Mouse (Mus musculus) cerebellum, postnatal 36 days (tissue): ENCODE measurements around the gene Rnd3.
A peak's percentile ranks its signal among the peaks of the same experiment; 100 is the strongest.

ENCODE experiments used
- DNase-seq, 2 experiments: peaks; one replicate each; pipeline ENCODE4 v3.0.0; 2021 to 2022; ENCODE audit warnings: mixed read lengths in 2 of 2

The Rnd3 gene

DNA sequence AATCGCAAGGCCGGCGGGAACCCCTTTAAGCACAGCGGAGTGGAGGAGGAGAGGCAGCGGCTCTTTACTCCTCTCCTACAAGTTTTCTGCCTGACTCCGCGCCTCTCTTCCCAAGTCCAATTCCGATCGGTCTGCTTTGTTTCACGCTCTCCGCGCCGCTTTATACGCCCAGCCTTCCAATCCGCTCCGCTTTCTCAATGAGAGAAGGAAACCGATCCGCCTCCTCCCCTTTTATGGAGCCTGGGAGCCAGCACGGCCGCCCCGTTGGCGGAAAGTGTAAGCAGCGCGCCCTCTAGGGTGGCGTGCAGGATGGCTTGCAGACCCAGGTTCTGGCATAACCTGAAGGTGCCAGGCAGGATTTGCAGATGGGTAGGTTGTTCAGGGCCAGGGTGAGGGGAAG lies at the start of gene Rnd3:
Gene Rnd3, minus strand, starts transcription at position 137 of the 400 bp plus-strand sequence.
- DNase-seq = peak; percentile 91 to 92

DNA sequence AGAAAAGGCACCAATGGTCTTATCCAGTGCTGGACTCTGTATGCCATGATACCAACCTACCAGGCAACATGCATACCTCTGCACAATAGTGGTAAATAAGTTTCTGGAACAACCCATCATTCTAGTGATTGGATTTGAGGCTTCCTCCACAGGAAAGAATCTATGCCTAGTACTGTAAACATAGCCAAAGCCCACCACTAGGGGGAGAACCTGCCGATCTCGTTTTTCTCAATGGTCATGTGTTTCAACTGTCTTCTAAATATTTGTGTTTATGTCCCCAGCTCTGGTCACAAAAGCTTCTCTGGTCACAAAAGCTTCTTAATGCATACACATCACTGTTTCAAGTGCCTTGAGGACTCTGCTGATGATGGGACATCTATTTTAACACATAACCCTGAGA lies 43.4 kb upstream of the Rnd3 start:
- DNase-seq = no peak

DNA sequence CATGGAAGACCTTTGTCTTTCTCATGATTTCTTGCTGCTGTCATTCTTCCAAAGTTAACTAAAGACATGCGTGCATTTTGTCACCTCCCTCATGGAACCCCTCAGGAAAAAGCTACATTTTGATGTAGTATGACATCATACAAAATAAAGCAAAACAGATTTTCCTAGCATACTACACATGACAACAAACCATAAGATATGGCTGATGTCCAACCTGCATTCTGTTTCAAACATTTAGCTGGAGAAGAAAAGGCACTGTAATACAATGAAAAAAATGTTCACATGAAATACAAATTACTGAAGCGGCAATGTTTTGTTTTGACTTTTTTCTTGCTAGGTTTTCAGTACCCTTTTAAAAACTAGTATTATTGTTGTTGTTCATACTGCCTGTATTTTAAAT lies 36.9 kb upstream of the Rnd3 start:
- DNase-seq = no peak

- DNase-seq = no peak
Observed at GRCm38 (mm10) chr2:51182990-51183389, 34.1 kb upstream of the Rnd3 start.

- no peak for DNase-seq
Observed at GRCm38 (mm10) chr2:51181376-51181775, 32.5 kb upstream of the Rnd3 start.

- DNase-seq = no peak
Observed at GRCm38 (mm10) chr2:51179096-51179495, 30.2 kb upstream of the Rnd3 start.

DNA sequence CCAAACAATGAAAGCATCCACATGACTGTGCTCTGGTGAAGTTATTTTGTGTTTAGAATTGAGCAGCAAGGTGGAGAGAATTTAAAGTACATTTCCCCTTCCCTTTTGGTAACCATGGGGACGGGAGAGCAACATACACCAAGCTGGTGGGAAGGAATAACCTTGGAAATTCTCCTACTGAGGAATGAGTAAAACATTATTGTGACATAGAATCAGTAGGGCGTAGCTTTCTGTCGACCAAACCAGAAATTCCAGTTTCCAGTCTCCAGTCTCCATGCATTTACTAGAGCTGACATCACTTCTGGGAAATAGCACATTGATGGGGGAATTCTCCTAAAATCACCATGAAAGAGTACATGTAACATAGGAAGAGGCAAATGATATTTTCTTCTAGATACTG lies 28.7 kb upstream of the Rnd3 start:
- no peak for DNase-seq

GRCm38 (mm10) chr2:51175276-51175675 lies 26.4 kb upstream of the Rnd3 start:
- DNase-seq = no peak

DNA sequence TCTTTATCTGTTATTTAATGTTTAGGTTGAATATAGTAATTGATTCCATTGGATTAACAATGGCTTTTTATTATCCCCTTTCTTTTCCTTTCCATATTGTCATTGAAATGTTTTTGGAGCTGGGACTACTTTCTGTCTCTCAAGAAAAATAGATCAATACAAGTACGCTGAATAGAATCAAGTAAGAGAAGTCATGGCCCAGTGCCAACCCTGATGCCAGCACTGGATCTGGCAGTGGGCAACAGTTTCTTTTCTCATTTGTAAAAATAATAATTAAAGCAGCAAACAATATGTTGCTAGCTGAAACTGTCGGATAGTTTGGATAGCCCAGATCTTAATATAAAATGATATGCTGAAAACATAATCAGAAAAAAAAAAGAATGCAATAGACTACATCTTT lies 12.2 kb upstream of the Rnd3 start:
- no peak for DNase-seq

DNA sequence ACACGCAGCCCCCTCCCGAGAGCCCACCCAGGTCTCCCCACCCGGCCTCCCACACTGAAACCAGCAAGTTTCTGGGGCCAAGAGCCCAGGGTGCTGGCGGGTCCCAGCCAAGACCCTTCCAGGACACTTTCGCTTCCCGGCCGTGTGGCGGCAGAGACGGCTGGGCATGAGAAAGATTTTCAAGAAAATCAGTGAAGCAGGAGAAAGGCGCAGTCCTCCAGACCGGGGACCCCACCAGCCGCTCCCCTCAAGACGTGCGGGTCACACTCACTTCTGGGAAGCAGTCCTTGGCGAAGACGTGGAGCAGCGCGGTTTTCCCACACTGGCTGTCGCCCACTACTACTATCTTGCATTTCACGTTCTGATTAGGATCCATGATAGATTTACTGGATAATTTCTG lies 457 bp downstream of the Rnd3 start:
- peak; percentile 25 to 35 for DNase-seq

DNA sequence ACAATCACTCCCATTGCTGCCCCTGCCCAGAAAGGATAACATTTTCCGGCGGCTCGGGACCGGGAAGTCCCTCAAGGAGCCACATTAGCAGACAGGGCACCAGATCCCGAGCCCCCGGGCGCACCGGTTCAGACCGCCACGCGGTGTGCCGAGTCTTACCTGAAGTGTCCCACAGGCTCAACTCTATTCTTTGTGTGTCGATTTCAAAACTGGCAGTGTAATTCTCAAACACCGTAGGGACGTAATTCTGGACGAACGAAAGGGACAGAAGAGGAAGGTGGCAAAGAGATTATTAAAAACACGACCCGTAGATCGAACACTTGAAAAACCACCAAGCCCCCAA lies 875 bp downstream of the Rnd3 start:
- no peak for DNase-seq

GRCm38 (mm10) chr2:51147318-51148064 lies 1.4 kb downstream of the Rnd3 start:
- peak; percentile 67 to 68 for DNase-seq

GRCm38 (mm10) chr2:51146871-51147317 lies 2.0 kb downstream of the Rnd3 start:
- peak; percentile 71 to 74 for DNase-seq

DNA sequence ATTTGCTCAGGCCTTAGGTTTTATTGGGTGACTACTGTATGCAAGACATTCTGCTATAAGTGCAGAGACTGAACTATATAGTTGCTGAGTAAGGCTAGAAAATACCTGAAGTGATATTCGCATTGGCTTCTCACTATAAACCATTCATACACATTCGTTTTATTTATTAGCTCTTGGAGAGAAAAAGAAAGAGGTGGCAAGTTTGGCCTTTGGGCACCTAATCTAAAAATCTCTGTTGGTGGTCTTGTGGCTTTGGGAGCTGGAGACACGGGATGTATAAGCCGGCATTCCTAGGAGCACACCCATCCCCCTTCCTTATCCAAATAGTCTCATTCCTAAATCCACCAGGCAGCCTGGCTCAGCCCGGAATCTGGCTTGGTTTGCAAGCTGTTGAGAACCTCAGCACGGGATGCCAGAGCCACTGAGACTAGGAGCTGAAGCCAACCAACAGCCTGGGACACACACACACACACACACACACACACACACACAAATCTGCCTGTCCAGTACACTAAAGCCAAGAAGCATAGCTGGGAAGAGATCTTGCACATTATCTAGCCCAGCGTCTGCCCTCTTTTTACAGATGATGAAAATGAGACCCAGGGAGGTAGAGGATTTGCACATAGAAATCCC lies 3.0 kb downstream of the Rnd3 start:
- DNase-seq = peak; percentile 80

DNA sequence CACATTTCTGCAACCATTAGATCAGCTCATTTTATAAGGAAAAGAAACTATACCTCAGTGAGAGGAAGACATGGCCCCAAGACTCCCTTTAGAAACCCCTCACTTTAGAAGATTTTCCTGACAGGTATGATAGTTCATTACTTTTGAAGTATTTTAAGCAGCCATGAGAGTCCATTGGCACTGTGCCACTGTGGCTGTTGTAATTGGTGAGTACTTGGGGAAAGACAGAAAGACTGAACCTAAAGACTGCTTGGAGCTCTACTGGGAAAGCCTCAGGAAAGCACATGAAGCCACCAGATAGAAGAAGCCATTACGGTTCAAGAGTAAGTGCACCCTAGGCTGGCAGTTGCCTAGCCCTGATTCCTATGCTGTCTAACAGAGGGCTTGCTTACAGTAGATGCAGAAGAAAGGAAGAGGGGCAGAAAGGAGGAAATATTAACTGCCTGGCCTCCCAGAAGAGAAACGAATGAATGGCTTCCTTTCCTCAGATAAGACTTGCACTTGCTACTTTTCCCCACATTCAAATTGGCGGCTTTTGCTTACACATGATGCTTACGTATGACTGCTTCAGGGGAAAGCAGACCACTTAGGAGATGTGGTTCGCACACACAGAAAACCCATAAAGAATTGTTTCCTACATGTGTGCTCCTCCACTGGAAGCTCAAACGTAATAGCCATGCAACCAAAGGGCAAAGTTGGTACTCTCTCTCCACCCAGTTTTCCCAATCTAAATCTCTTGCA lies 4.4 kb downstream of the Rnd3 start:
- DNase-seq = no peak

DNA sequence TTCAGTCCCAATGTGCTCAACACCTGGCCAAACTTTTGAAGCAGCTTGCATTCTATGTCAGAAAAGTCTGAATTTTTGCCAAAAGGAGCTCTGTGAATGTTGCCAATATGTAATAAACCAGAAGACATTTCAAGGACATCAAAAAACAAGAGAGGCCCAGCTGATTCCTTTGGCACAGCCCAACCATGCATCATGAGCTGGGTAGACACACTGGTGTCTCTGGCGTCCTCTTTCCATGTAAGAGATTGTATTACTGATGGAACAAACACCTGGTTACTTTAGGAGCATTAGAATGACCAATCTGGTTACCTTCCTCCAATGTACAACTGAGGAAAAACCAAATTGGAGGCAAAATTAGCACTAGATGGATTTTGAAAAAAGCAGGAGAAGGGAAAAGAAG lies 6.5 kb downstream of the Rnd3 start:
- no peak for DNase-seq

DNA sequence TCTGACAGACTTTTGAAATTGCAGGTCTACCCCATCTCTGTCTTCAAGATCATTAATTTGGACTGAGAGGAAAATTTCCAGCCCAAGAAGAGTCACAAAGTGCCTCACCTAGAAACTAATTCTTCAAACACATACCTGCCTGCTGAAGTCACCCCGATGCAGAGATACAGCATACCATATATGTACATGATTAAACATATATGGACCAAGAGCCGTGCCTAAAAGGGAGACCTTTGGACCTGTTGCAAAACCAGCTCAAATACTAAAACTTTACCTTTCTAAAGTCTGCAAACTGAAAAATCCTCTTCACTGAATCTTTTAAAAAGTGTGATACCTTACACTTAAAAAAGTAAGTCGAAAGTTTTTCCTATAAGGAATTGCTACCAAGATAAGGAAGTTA lies 7.6 kb downstream of the Rnd3 start:
- DNase-seq = no peak

GRCm38 (mm10) chr2:51140486-51140885 lies 8.4 kb downstream of the Rnd3 start:
- DNase-seq = no peak

DNA sequence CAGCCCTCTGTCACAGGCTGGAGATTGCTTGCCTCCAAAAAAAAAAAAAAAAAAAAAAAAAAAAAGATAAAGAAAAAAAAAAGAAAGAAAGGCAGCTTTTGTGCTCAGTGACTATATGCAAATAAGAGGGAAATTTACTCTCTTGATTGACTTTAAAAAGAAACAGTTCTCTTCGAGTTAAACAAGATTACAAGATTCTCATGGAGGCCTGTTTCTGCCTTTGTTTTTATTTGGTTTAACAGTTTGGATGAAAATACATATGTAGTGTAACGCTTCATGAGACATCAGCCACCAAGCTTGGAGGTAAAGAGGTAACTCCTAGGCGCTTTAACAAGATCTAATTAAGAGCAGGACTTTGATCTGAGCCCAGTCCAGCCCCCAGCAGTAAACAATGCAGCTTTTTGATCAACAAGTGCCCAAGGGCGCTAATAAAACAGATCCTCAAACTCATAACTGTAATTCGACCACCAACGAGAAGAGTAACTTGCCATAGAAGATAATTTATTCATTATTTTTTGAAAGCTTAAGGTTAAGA lies 8.9 kb downstream of the Rnd3 start:
- DNase-seq = no peak

DNA sequence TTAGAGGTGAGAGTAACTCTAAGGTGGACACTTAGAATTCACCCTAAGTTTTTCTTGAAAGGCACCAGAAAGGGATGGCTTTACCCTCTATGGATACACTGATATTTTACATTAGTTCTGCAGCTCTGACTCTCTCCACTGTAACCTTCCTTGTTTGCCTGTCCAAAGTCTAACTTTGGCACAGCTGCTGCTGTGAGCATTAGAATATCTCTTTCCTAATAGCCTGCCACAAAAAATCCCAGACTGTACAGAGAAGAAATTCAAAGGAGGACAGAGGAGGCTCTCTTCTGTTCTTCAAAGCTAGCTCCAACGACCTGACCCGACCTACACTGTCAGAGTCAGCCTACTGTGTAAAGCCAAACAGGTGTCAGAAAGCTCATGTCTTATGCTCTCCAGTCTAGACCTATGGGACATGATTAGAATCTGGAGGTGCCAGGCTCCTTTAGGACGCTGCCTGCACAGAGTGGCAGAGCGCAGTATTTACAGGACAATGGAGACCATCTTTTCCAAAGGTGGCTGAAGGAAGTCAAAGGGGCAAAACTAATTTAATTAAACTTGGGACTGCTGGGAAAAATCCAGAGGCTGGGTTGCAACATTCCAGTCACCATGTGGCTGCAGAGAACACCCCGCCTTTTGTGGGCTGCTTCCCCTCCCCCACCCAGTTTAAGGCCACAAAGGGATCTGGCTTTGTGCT lies 9.5 kb downstream of the Rnd3 start:
- no peak for DNase-seq

GRCm38 (mm10) chr2:51137726-51138125 lies 11.2 kb downstream of the Rnd3 start:
- DNase-seq = no peak

DNA sequence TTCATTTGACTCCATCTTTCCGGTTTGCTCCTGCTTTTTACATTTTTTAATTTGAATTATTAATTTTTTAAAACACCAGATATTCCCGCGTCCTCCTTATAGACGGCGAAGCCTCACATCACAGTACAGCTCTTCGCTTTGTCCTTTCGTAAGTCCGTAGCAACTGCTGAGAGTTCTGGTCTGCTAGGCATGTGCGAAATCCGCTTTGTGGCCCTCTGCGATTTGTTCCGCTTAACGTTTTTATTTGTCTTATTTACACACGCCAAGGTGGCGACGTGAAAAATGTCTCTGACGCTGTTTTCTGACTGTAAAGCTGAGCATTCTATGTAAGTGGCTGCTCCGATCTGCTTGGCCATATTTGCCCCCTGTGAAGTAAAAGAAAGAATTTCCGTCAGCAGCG lies 16.7 kb downstream of the Rnd3 start:
- DNase-seq = no peak

- no peak for DNase-seq
Observed at GRCm38 (mm10) chr2:51128090-51128489, 20.8 kb downstream of the Rnd3 start.
